Comparison of ENCODE assay signal across 8 mouse cellular contexts in genomic region chr17:46627409-46627808, GRCm38 (mm10). TPM values are rescaled to one million over a fixed set of nuclear protein-coding genes. Genes with fewer than 3 reads are reported as not detected.
A peak's percentile ranks its signal among the peaks of the same experiment; 100 is the strongest.
DNase-seq lines count a peak whose midpoint lies in the region; ATAC-seq and TF ChIP-seq lines count a peak whose summit lies in the region.
"Had no signal": no experiment of that assay in that cellular context is flagged by ENCODE, and none has a peak within 500 bp of the region (broad histone marks: within the 10 kb centered on the region; RNA-seq: fewer than 3 reads in every experiment).

No protein-coding gene starts in this region.

- TF ChIP-seq EP300 in stomach, postnatal 0 days (optimal IDR thresholded peaks at IDR 0.05): no peak

- H3K4me3 ChIP-seq in liver, embryonic 12.5 days: 0 out of 2 replicates have a peak overlapping the region, but pooled peaks have one; percentile 66
- H3K4me3 ChIP-seq in hindbrain, embryonic 10.5 days: peak overlapping the region; percentile 98
- H3K4me3 ChIP-seq in lung, embryonic 16.5 days (ENCODE audit: low read length): peak overlapping the region; percentile 92
- H3K4me3 ChIP-seq in stomach, postnatal 0 days (ENCODE audit: low read depth, low read length): peak overlapping the region; percentile 86

- no peak overlapping the region for H3K27ac ChIP-seq in liver, embryonic 12.5 days
- H3K27ac ChIP-seq in hindbrain, embryonic 10.5 days: 0 out of 2 replicates have a peak overlapping the region, but pooled peaks have one; percentile 96
- H3K27ac ChIP-seq in lung, embryonic 16.5 days (ENCODE audit: low read length): peak overlapping the region; percentile 99
- peak overlapping the region; percentile 94; the same call in 1 of the 2 replicates for H3K27ac ChIP-seq in stomach, postnatal 0 days (replicated peaks)

- H3K9me3 ChIP-seq in liver, embryonic 12.5 days (replicated peaks): no peaks in the 10 kb centered on the region
- no peaks in the 10 kb centered on the region for H3K9me3 ChIP-seq in hindbrain, embryonic 10.5 days
- H3K9me3 ChIP-seq in lung, embryonic 16.5 days (ENCODE audit: control insufficient read depth, low read length): no peaks in the 10 kb centered on the region
- H3K9me3 ChIP-seq in stomach, postnatal 0 days (ENCODE audit: control insufficient read depth, low read length): no peaks in the 10 kb centered on the region

- H3K9ac ChIP-seq in liver, embryonic 12.5 days: no peak overlapping the region
- H3K9ac ChIP-seq in lung, embryonic 16.5 days (ENCODE audit: low read length): peak overlapping the region; percentile 98
- peak overlapping the region; percentile 93 for H3K9ac ChIP-seq in stomach, postnatal 0 days (ENCODE audit: low read length)

- WGBS in liver, embryonic 12.5 days (ENCODE audit: insufficient replicate concordance): 58% methylated on average over 6 of the region's 6 CpGs
- WGBS in hindbrain, embryonic 10.5 days: 64% methylated on average over 6 of the region's 6 CpGs
- WGBS in lung, embryonic 16.5 days: 26% methylated on average over 6 of the region's 6 CpGs
- 32% methylated on average over 6 of the region's 6 CpGs for WGBS in stomach, postnatal 0 days

- TF ChIP-seq CTCF in stomach, postnatal 0 days (IDR thresholded peaks at IDR 0.05; ENCODE audit: low read depth): no peak

- no peaks in the 10 kb centered on the region for H3K36me3 ChIP-seq in liver, embryonic 12.5 days
- peaks cover 14% of the 10 kb centered on the region for H3K36me3 ChIP-seq in hindbrain, embryonic 10.5 days
- H3K36me3 ChIP-seq in lung, embryonic 16.5 days (ENCODE audit: control insufficient read depth, insufficient read depth, low read length): no peaks in the 10 kb centered on the region
- 0 out of 2 replicates have a peak, but pooled peaks cover under 1% of the 10 kb centered on the region for H3K36me3 ChIP-seq in stomach, postnatal 0 days (ENCODE audit: control insufficient read depth, insufficient read depth, low read length)

- no peak for ATAC-seq in liver, embryonic 12.5 days
- no peak for ATAC-seq in lung, embryonic 16.5 days (ENCODE audit: low read depth)
- no peak for ATAC-seq in stomach, postnatal 0 days (ENCODE audit: low FRiP score, low TSS enrichment)

- peaks cover 64% of the 10 kb centered on the region for H3K27me3 ChIP-seq in liver, embryonic 12.5 days (replicated peaks)
- H3K27me3 ChIP-seq in hindbrain, embryonic 10.5 days (ENCODE audit: insufficient read depth, poor library complexity, severe bottlenecking): no peaks in the 10 kb centered on the region
- no peaks in the 10 kb centered on the region for H3K27me3 ChIP-seq in lung, embryonic 16.5 days (ENCODE audit: control insufficient read depth, insufficient read depth, low read depth, low read length)
- H3K27me3 ChIP-seq in stomach, postnatal 0 days (ENCODE audit: control insufficient read depth, insufficient read depth, low read length): no peaks in the 10 kb centered on the region

- H3K4me2 ChIP-seq in liver, embryonic 12.5 days: peak overlapping the region; percentile 70
- peak overlapping the region; percentile 79 for H3K4me2 ChIP-seq in lung, embryonic 16.5 days (ENCODE audit: low read depth, low read length)
- H3K4me2 ChIP-seq in stomach, postnatal 0 days (replicated peaks; ENCODE audit: low read depth): peak overlapping the region; percentile 75

- peaks cover 54% of the 10 kb centered on the region for H3K4me1 ChIP-seq in liver, embryonic 12.5 days
- H3K4me1 ChIP-seq in hindbrain, embryonic 10.5 days (replicated peaks): peaks cover 94% of the 10 kb centered on the region
- H3K4me1 ChIP-seq in lung, embryonic 16.5 days (replicated peaks; ENCODE audit: control insufficient read depth, insufficient read depth, low read length): peaks cover 66% of the 10 kb centered on the region
- peaks cover 26% of the 10 kb centered on the region for H3K4me1 ChIP-seq in stomach, postnatal 0 days (replicated peaks; ENCODE audit: control insufficient read depth, insufficient read depth)

- no peak for DNase-seq in liver
- no peak for DNase-seq in hindbrain, embryonic 10.5 days (ENCODE audit: low spot score)
- no peak for DNase-seq in stomach, postnatal 0 days (ENCODE audit: low spot score)
- DNase-seq in gastrocnemius, postnatal 25 days: no peak
- no peak for DNase-seq in embryo, embryonic 11 days
- DNase-seq: right cerebral cortex, postnatal 4 days had no signal

RNA-seq across cellular contexts. Expression of gene Ptk7, which starts 1.9 kb away (rescaled TPM):
- polyA plus RNA-seq in liver, embryonic 12.5 days (2016; fragmentation: Nextera tagmentation; extraction: Ambion mirVana): 16.8 and 17.7 TPM in 2 replicates
- 67.2 and 76.8 TPM in 2 replicates for polyA plus RNA-seq in hindbrain, embryonic 10.5 days (2016; fragmentation: Nextera tagmentation; extraction: Ambion mirVana)
- 141 and 143 TPM in 2 replicates for polyA plus RNA-seq in lung, embryonic 16.5 days (2015; fragmentation: Nextera tagmentation; extraction: Ambion mirVana)
- polyA plus RNA-seq in stomach, postnatal 0 days (2015; fragmentation: Nextera tagmentation; extraction: Ambion mirVana): 29.4 and 32.1 TPM in 2 replicates
- 1 to 10 TPM; 1.1 to 1.3 TPM for total RNA-seq in gastrocnemius, postnatal 25 days (2021)

RNA-seq across cellular contexts. Expression of gene Klc4, which starts 18.4 kb away (rescaled TPM):
- polyA plus RNA-seq in liver, embryonic 12.5 days (2016; fragmentation: Nextera tagmentation; extraction: Ambion mirVana): 6.3 and 6.6 TPM in 2 replicates
- 35.3 and 38.1 TPM in 2 replicates for polyA plus RNA-seq in hindbrain, embryonic 10.5 days (2016; fragmentation: Nextera tagmentation; extraction: Ambion mirVana)
- 27.6 and 30.8 TPM in 2 replicates for polyA plus RNA-seq in lung, embryonic 16.5 days (2015; fragmentation: Nextera tagmentation; extraction: Ambion mirVana)
- 34.5 and 34.8 TPM in 2 replicates for polyA plus RNA-seq in stomach, postnatal 0 days (2015; fragmentation: Nextera tagmentation; extraction: Ambion mirVana)
- 10 to 100 TPM; 12.7 to 15.0 TPM for total RNA-seq in gastrocnemius, postnatal 25 days (2021)

RNA-seq across cellular contexts. Expression of gene Mrpl2, which starts 18.6 kb away (rescaled TPM):
- polyA plus RNA-seq in liver, embryonic 12.5 days (2016; fragmentation: Nextera tagmentation; extraction: Ambion mirVana): 95.0 and 106 TPM in 2 replicates
- polyA plus RNA-seq in hindbrain, embryonic 10.5 days (2016; fragmentation: Nextera tagmentation; extraction: Ambion mirVana): 115 and 119 TPM in 2 replicates
- 93.0 and 97.4 TPM in 2 replicates for polyA plus RNA-seq in lung, embryonic 16.5 days (2015; fragmentation: Nextera tagmentation; extraction: Ambion mirVana)
- 96.4 and 98.8 TPM in 2 replicates for polyA plus RNA-seq in stomach, postnatal 0 days (2015; fragmentation: Nextera tagmentation; extraction: Ambion mirVana)
- 100 to 1,000 TPM in 1 of 2 experiments, 10 to 100 TPM in 1; 99.2 to 110 TPM for total RNA-seq in gastrocnemius, postnatal 25 days (2021)

RNA-seq across cellular contexts. Expression of gene Cul7, which starts 22.7 kb away (rescaled TPM):
- 16.9 and 18.3 TPM in 2 replicates for polyA plus RNA-seq in liver, embryonic 12.5 days (2016; fragmentation: Nextera tagmentation; extraction: Ambion mirVana)
- 40.7 and 45.5 TPM in 2 replicates for polyA plus RNA-seq in hindbrain, embryonic 10.5 days (2016; fragmentation: Nextera tagmentation; extraction: Ambion mirVana)
- polyA plus RNA-seq in lung, embryonic 16.5 days (2015; fragmentation: Nextera tagmentation; extraction: Ambion mirVana): 49.1 and 50.8 TPM in 2 replicates
- 12.9 and 14.0 TPM in 2 replicates for polyA plus RNA-seq in stomach, postnatal 0 days (2015; fragmentation: Nextera tagmentation; extraction: Ambion mirVana)
- 10 to 100 TPM in 1 of 2 experiments, 1 to 10 TPM in 1; 8.8 to 14.4 TPM for total RNA-seq in gastrocnemius, postnatal 25 days (2021)

RNA-seq across cellular contexts. Expression of gene Rrp36, which starts 46.7 kb away (rescaled TPM):
- polyA plus RNA-seq in liver, embryonic 12.5 days (2016; fragmentation: Nextera tagmentation; extraction: Ambion mirVana): 37.0 and 37.3 TPM in 2 replicates
- 65.7 and 67.5 TPM in 2 replicates for polyA plus RNA-seq in hindbrain, embryonic 10.5 days (2016; fragmentation: Nextera tagmentation; extraction: Ambion mirVana)
- polyA plus RNA-seq in lung, embryonic 16.5 days (2015; fragmentation: Nextera tagmentation; extraction: Ambion mirVana): 51.4 and 51.6 TPM in 2 replicates
- 37.2 and 38.1 TPM in 2 replicates for polyA plus RNA-seq in stomach, postnatal 0 days (2015; fragmentation: Nextera tagmentation; extraction: Ambion mirVana)
- 10 to 100 TPM in 1 of 2 experiments, 1 to 10 TPM in 1; 7.5 to 12.1 TPM for total RNA-seq in gastrocnemius, postnatal 25 days (2021)
